Mouse (Mus musculus) embryonic fibroblast, embryonic 13.5 days (primary cell): ENCODE measurements at regions not wholly inside any gene's neighbourhood (a gene's known extent, or its start where the extent isn't known, plus 50 kb on each side); places are given as distances from the start of the nearest gene placed in this dataset.

ENCODE experiments used
- CTCF ChIP-seq: IDR thresholded peaks from 2 replicates; pipeline ENCODE4 v1.5.1; 2011; ENCODE audit warnings: mild to moderate bottlenecking, control low read depth, low read length, moderate library complexity, borderline replicate concordance; ENCODE audit not compliant: insufficient read depth
- POLR2A ChIP-seq: IDR thresholded peaks from 2 replicates; pipeline ENCODE4 v1.6.1; 2011; ENCODE audit warnings: low read depth, mild to moderate bottlenecking, control low read depth, low read length, moderate library complexity

GRCm38 (mm10) chr10:122342356-122342755, 105.9 kb upstream of the Avpr1a start:
- TF ChIP-seq CTCF, result no peak
- TF ChIP-seq POLR2A, result no peak
